Mouse (Mus musculus) C2C12 (cell line): ENCODE results near the gene Bricd5. TPM values are rescaled to one million over a fixed set of nuclear protein-coding genes. Genes with fewer than 3 reads are reported as not detected.
A peak's percentile ranks its signal among the peaks of the same experiment; 100 is the strongest.
"Not testable (repeated sequence)": the region's sequence is repeated elsewhere in the genome, so short reads cannot be mapped to it uniquely, and the experiment has no call there.

Experiments used
- H3K27me3 ChIP-seq: one replicate; pipeline ENCODE4 v1.6.1; 2011; ENCODE audit not compliant: control insufficient read depth, insufficient read depth, insufficient read length
- H3K36me3 ChIP-seq: one replicate; pipeline ENCODE4 v1.6.1; 2011; ENCODE audit not compliant: control insufficient read depth, insufficient read depth
- H3K4me3 ChIP-seq: one replicate; pipeline ENCODE4 v1.5.1; 2011; ENCODE audit warnings: mild to moderate bottlenecking, control low read depth; ENCODE audit not compliant: poor library complexity, insufficient read depth, severe bottlenecking
- H3K79me2 ChIP-seq: one replicate; pipeline ENCODE4 v1.6.1; 2011; ENCODE audit not compliant: control insufficient read depth, insufficient read depth
- H3K79me3 ChIP-seq: one replicate; pipeline ENCODE4 v1.6.1; 2011; ENCODE audit warnings: low read depth, control low read depth
- H3ac ChIP-seq: one replicate; pipeline ENCODE3; 2011; ENCODE audit warnings: low read depth; ENCODE audit not compliant: control insufficient read depth, insufficient read length
- CEBPB ChIP-seq: IDR thresholded peaks from one replicate; pipeline ENCODE4 v1.6.1; 2011; ENCODE audit warnings: low read depth, mild to moderate bottlenecking, control low read depth, moderate library complexity
- CTCF ChIP-seq: IDR thresholded peaks from one replicate; pipeline ENCODE4 v1.5.1; 2011; ENCODE audit not compliant: control insufficient read depth, insufficient read depth, insufficient read length
- FOSL1 ChIP-seq: IDR thresholded peaks from one replicate; pipeline ENCODE4 v1.8.0; 2011; ENCODE audit warnings: mild to moderate bottlenecking, low read length; ENCODE audit not compliant: poor library complexity, insufficient read depth, severe bottlenecking
- MAX ChIP-seq: IDR thresholded peaks from one replicate; pipeline ENCODE4 v1.6.1; 2011; ENCODE audit warnings: mild to moderate bottlenecking, control low read depth
- MYOD1 ChIP-seq: IDR thresholded peaks from one replicate; pipeline ENCODE4 v1.6.1; 2011; ENCODE audit warnings: low read depth; ENCODE audit not compliant: control insufficient read depth, insufficient read length
- MYOG ChIP-seq: IDR thresholded peaks from one replicate; pipeline ENCODE4 v1.6.1; 2011; ENCODE audit not compliant: control insufficient read depth, insufficient read length; ENCODE audit errors: extremely low read depth
- USF1 ChIP-seq: IDR thresholded peaks from one replicate; pipeline ENCODE4 v1.6.1; 2011; ENCODE audit warnings: low read depth, mild to moderate bottlenecking, control low read depth, moderate library complexity
- polyA plus RNA-seq: library from polyadenylated mRNA; unstranded; fragments of >200 nt; fragmentation: generic; extraction: Trizol; gene quantifications from one replicate; pipeline ENCODE4 v1.2.1, GENCODE M21; 2012; ENCODE audit warnings: missing spikeins

Bricd5 gene
- polyA plus RNA-seq, 1 experiment = 0.06 TPM

GRCm38 (mm10) chr17:24454756-24455522, 18.7 kb upstream of the Bricd5 start:
- peak overlapping the region; percentile 80 for H3ac ChIP-seq
- H3K79me2 ChIP-seq = peaks cover 43% of the 10 kb centered on the region
- peaks cover 14% of the 10 kb centered on the region for H3K36me3 ChIP-seq
- TF ChIP-seq CTCF (no peak), MYOD1 (no peak), MYOG (no peak), FOSL1 (no peak), USF1 (no peak), MAX (peak; percentile 79), CEBPB (peak; percentile 79)
- H3K4me3 ChIP-seq = peak overlapping the region; percentile 79
- no peaks in the 10 kb centered on the region for H3K27me3 ChIP-seq
- peaks cover 19% of the 10 kb centered on the region for H3K79me3 ChIP-seq

DNA sequence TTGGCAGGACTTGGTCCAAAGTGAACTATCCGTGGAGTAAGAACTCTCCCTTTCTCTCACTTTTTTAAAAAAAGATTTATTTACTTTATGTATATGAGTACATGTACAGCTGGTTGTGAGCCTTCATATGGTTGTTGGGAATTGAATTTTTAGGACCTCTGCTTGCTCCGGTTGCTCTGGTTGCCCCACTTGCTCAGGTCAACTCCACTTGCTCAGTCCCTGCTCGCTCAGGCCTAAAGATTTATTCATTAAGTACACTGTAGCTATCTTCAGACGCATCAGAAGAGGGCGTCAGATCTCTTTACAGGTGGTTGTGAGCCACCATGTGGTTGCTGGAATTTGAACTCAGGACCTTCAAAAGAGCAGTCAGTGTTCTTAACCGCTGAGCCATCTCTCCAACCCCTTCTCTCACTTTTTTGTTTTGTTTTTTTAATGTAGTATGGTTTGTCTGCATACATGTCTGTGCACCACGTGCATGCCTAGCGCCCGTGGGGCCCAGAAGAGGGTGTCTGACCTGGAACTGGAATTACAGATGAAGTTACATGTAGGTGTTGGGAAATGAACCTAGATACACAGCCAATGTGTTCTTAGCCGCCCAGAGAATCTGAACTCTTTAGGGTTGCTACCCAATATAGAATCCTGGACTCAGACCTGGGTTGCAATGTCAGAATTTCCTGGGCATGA, 18.0 kb upstream of the Bricd5 start:
- not testable (repeated sequence) for H3K36me3 ChIP-seq, H3K27me3 ChIP-seq, H3K4me3 ChIP-seq, H3ac ChIP-seq
- Histone ChIP-seq H3K79me2 (peaks cover 43% of the 10 kb centered on the region), H3K79me3 (peaks cover 19% of the 10 kb centered on the region)

- TF ChIP-seq CEBPB = no peak
- TF ChIP-seq MAX = no peak
- TF ChIP-seq FOSL1 = no peak
- no peak for TF ChIP-seq MYOD1
- no peak for TF ChIP-seq MYOG
- TF ChIP-seq USF1 = no peak
- TF ChIP-seq CTCF = no peak
- Histone ChIP-seq H3K79me2 (peaks cover 2% of the 10 kb centered on the region), H3K4me3 (no peak overlapping the region), H3K79me3 (peaks cover 1% of the 10 kb centered on the region), H3ac (no peak overlapping the region), H3K36me3 (no peaks in the 10 kb centered on the region), H3K27me3 (no peaks in the 10 kb centered on the region)
These were observed 12.1 kb upstream of the Bricd5 start for GRCm38 (mm10) chr17:24461580-24461979.

DNA sequence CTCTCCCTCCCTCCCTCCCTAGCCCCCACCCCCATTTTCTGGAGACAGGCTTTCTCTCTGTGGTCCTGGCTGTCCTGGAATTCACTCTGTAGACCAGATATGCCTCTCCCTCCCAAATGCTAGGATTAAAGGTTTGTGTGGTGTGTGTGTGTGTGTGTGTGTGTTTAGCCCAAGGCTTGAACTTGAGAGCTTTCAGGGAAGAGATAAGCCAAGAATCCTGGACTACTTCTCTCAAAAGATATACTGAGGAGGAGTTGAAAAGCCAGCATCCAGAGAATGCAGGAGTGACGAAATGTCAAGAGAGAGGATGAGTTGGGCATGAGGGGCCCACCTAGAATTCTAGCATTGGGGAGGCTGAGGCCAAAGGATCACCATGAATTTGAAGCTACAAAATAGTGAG, 10.8 kb upstream of the Bricd5 start:
- Histone ChIP-seq H3K36me3 (no peaks in the 10 kb centered on the region), H3K79me2 (no peaks in the 10 kb centered on the region), H3K27me3 (no peaks in the 10 kb centered on the region), H3K4me3 (no peak overlapping the region), H3ac (no peak overlapping the region), H3K79me3 (no peaks in the 10 kb centered on the region)
- no peak for TF ChIP-seq MAX
- TF ChIP-seq USF1 = no peak
- TF ChIP-seq MYOG = no peak

DNA sequence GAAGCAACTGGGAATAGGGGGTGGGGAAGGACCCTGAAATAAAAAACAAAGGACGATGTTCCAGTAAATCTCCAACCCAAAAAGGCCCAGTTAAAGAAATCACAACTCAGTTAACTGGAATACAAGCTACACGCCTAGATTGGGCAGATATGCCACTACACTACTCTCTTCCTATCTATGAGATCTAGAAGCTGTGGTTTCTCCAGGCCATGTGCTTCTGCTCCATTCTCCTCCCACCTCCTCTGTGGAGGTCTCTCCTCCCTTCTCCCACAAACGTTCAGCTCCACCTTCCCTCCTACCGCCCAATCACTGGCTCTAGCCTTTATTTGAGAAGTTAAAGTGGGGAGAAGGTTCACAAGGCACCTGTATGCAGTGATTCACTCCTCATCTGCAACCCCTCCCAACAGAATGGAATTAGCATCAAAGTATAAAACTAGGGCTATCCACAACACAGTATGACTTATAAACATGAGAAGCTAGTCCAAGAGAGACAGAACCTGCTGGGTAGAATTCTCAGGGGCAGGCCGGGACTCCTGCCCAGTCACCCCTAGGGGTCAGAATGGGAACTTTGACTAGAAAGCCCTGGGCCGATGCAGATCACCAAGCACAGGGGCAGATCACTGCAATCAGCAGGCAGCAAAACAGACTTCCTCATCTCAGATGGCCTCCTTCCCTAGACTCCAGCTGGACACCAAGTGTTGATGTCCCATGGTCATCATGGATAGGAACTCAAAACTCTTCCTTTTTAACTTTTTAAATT, 10.1 kb upstream of the Bricd5 start:
- TF ChIP-seq USF1 (no peak), MYOD1 (no peak), CTCF (no peak), MYOG (no peak), CEBPB (no peak)
- no peak overlapping the region for H3K4me3 ChIP-seq
- no peaks in the 10 kb centered on the region for H3K79me3 ChIP-seq

More for the DNA sequence above, 10.1 kb upstream of the Bricd5 start:
- H3K36me3 ChIP-seq = no peaks in the 10 kb centered on the region
- H3ac ChIP-seq = no peak overlapping the region
- no peaks in the 10 kb centered on the region for H3K79me2 ChIP-seq
- no peaks in the 10 kb centered on the region for H3K27me3 ChIP-seq
